Mouse (Mus musculus): ENCODE measurements around the gene Adam12. TPM values are rescaled to one million over a fixed set of nuclear protein-coding genes. Genes with fewer than 3 reads are reported as not detected.

The Adam12 gene
- total and polyA plus RNA-seq, 2 experiments from 2014 or later: 1.0 to 4.6 TPM

DNA sequence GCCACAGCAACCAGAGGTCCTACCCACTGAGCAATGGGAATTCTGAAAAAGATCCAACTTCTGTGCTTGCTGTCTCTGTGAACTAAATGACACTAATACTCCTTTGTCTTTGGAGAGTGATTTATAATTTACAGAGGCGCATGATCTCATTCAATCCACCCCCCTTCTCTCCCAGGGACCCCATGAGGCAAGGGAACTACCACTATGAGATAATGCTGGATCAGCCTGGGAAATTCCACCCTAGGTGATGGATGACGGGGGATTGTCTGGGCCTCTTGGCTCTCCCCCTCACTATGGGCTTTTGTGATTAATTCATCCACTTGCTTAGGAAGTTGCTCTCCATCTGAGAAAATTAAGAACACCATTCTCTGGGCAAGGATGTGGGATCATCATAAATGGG lies 274.1 kb downstream of the Adam12 start:
- Histone ChIP-seq H3K36me3 (replicated peaks; ENCODE audit: control insufficient read depth, insufficient read depth, low read length) (no peaks in the 10 kb centered on the region), H3K4me2 (ENCODE audit: low read depth, low read length) (no peak overlapping the region), H3K9me3 (replicated peaks; ENCODE audit: control insufficient read depth, low read length) (no peaks in the 10 kb centered on the region), H3K27ac (ENCODE audit: low read depth) (no peak overlapping the region), H3K4me1 (ENCODE audit: control insufficient read depth, insufficient read depth) (no peaks in the 10 kb centered on the region), H3K4me3 (ENCODE audit: low read depth, low read length) (no peak overlapping the region), H3K9ac (replicated peaks; ENCODE audit: low read depth, low read length) (no peak overlapping the region), H3K27me3 (ENCODE audit: control insufficient read depth, insufficient read depth, low read length) (no peaks in the 10 kb centered on the region)
- ATAC-seq (ENCODE audit: insufficient read depth, low read depth) (no peak), DNase-seq (ENCODE audit: low spot score) (no peak)
- TF ChIP-seq EP300 (IDR thresholded peaks at IDR 0.05; ENCODE audit: low read depth): no peak
- TF ChIP-seq CTCF (IDR thresholded peaks at IDR 0.05; ENCODE audit: low read depth): no peak
- 76% methylated on average over 2 of the region's 2 CpGs for WGBS

- no peaks in the 10 kb centered on the region for H3K27me3 ChIP-seq (ENCODE audit: control insufficient read depth, insufficient read depth, low read length)
- no peaks in the 10 kb centered on the region for H3K4me1 ChIP-seq (ENCODE audit: control insufficient read depth, insufficient read depth)
- H3K4me2 ChIP-seq (ENCODE audit: low read depth, low read length): no peak overlapping the region
- no peak overlapping the region for H3K9ac ChIP-seq (replicated peaks; ENCODE audit: low read depth, low read length)
- TF ChIP-seq CTCF (IDR thresholded peaks at IDR 0.05; ENCODE audit: low read depth) (no peak), EP300 (IDR thresholded peaks at IDR 0.05; ENCODE audit: low read depth) (no peak)
- 66% methylated on average over 9 of the region's 9 CpGs for WGBS
- no peak overlapping the region for H3K27ac ChIP-seq (ENCODE audit: low read depth)
- ATAC-seq (ENCODE audit: insufficient read depth, low read depth): no peak
- DNase-seq (ENCODE audit: low spot score): no peak
- H3K4me3 ChIP-seq (ENCODE audit: low read depth, low read length): no peak overlapping the region
- no peaks in the 10 kb centered on the region for H3K36me3 ChIP-seq (replicated peaks; ENCODE audit: control insufficient read depth, insufficient read depth, low read length)
- H3K9me3 ChIP-seq (replicated peaks; ENCODE audit: control insufficient read depth, low read length): no peaks in the 10 kb centered on the region
Measured at GRCm38 (mm10) chr7:133954111-133955091, 277.5 kb downstream of the Adam12 start.

DNA sequence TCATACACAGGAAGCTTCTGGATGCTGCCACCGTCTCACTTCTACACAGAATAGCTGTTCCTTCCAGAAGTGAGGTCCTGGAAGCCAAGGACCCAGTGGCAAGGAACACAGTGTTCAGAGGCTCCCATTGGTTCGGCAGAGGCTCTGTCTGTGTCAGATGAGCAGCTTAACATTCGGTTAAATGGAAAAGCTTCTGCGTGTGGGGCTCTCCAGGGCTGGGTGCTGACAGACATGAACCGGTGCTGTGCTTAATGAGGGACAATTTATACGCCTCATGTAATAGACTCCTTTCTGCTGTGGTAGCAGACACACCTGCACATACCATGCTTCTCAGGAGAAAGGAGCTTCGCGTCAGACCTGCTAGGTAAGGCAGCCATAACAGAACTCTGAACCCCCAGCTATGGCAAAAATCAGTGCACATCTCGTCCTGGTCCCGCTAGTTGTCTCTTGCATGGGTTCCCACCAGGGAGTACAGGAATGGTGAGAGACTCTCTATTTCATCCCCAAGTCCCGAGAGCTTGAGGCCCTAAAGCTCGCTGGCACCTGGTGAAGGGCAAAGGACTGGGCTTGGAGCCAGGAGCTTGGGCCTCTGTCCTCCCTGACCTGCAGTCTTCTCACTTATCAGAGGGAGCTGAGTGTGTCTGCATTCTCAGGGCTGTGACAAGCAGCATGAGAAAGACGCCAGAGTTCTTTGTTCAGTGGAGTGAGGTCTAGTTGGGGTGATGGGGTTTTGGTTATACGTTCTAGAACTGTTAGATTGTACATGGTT lies 280.0 kb downstream of the Adam12 start:
- ATAC-seq (ENCODE audit: insufficient read depth, low read depth) (peak; percentile 86), DNase-seq (ENCODE audit: low spot score) (peak; percentile 59)
- H3K9me3 ChIP-seq (replicated peaks; ENCODE audit: control insufficient read depth, low read length): no peaks in the 10 kb centered on the region
- no peaks in the 10 kb centered on the region for H3K36me3 ChIP-seq (replicated peaks; ENCODE audit: control insufficient read depth, insufficient read depth, low read length)
- H3K4me3 ChIP-seq (ENCODE audit: low read depth, low read length): no peak overlapping the region
- no peak for TF ChIP-seq EP300 (IDR thresholded peaks at IDR 0.05; ENCODE audit: low read depth)
- no peak for TF ChIP-seq CTCF (IDR thresholded peaks at IDR 0.05; ENCODE audit: low read depth)
- H3K4me1 ChIP-seq (ENCODE audit: control insufficient read depth, insufficient read depth): no peaks in the 10 kb centered on the region
- WGBS: 38% methylated on average over 14 of the region's 14 CpGs
- H3K27me3 ChIP-seq (ENCODE audit: control insufficient read depth, insufficient read depth, low read length): no peaks in the 10 kb centered on the region
- H3K9ac ChIP-seq (replicated peaks; ENCODE audit: low read depth, low read length): no peak overlapping the region
- H3K4me2 ChIP-seq (ENCODE audit: low read depth, low read length): no peak overlapping the region
- 0 out of 2 replicates have a peak overlapping the region, but pooled peaks have one; percentile 36 for H3K27ac ChIP-seq (ENCODE audit: low read depth)

DNA sequence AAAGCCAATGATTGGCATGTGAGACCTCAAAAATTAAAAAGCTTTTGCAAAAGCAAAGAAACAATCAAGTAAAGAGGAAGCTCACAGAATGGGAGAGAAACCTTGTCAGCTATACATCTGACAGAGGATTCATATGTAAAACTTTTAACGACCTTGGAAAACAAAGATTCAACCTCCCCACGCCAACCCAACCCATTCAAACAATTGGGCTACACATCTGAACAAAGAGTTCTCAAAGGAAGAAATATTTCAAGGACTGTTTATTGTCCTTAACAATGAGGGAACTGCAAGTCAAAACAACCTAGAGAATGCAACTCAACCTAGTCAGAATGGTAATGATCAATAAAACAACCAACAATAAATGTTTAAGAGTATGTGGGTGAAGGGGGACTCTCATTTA lies 284.6 kb downstream of the Adam12 start:
- ATAC-seq (ENCODE audit: insufficient read depth, low read depth) (no peak), DNase-seq (ENCODE audit: low spot score) (no peak)
- Histone ChIP-seq H3K9ac (replicated peaks; ENCODE audit: low read depth, low read length) (no peak overlapping the region), H3K4me1 (ENCODE audit: control insufficient read depth, insufficient read depth) (no peaks in the 10 kb centered on the region), H3K27ac (ENCODE audit: low read depth) (no peak overlapping the region), H3K36me3 (replicated peaks; ENCODE audit: control insufficient read depth, insufficient read depth, low read length) (no peaks in the 10 kb centered on the region), H3K4me3 (ENCODE audit: low read depth, low read length) (no peak overlapping the region), H3K27me3 (ENCODE audit: control insufficient read depth, insufficient read depth, low read length) (no peaks in the 10 kb centered on the region), H3K4me2 (ENCODE audit: low read depth, low read length) (no peak overlapping the region), H3K9me3 (replicated peaks; ENCODE audit: control insufficient read depth, low read length) (no peaks in the 10 kb centered on the region)
- 71% methylated on average over 2 of the region's 2 CpGs for WGBS
- TF ChIP-seq CTCF (IDR thresholded peaks at IDR 0.05; ENCODE audit: low read depth): no peak
- TF ChIP-seq EP300 (IDR thresholded peaks at IDR 0.05; ENCODE audit: low read depth): no peak

GRCm38 (mm10) chr7:133946757-133947345 lies 285.1 kb downstream of the Adam12 start:
- Histone ChIP-seq H3K4me3 (ENCODE audit: low read depth, low read length) (no peak overlapping the region), H3K36me3 (replicated peaks; ENCODE audit: control insufficient read depth, insufficient read depth, low read length) (no peaks in the 10 kb centered on the region), H3K27me3 (ENCODE audit: control insufficient read depth, insufficient read depth, low read length) (no peaks in the 10 kb centered on the region), H3K9me3 (replicated peaks; ENCODE audit: control insufficient read depth, low read length) (no peaks in the 10 kb centered on the region), H3K4me1 (ENCODE audit: control insufficient read depth, insufficient read depth) (no peaks in the 10 kb centered on the region), H3K27ac (ENCODE audit: low read depth) (no peak overlapping the region), H3K4me2 (ENCODE audit: low read depth, low read length) (no peak overlapping the region), H3K9ac (replicated peaks; ENCODE audit: low read depth, low read length) (no peak overlapping the region)
- TF ChIP-seq EP300 (IDR thresholded peaks at IDR 0.05; ENCODE audit: low read depth): no peak
- TF ChIP-seq CTCF (IDR thresholded peaks at IDR 0.05; ENCODE audit: low read depth): no peak
- 43% methylated on average over 2 of the region's 2 CpGs for WGBS
- no peak for ATAC-seq (ENCODE audit: insufficient read depth, low read depth)
- DNase-seq (ENCODE audit: low spot score): no peak
